Mouse (Mus musculus): ENCODE data around the gene Arid4a. TPM values are rescaled to one million over a fixed set of nuclear protein-coding genes. Genes with fewer than 3 reads are reported as not detected.

Gene Arid4a
- polyA plus RNA-seq (2015; fragmentation: Nextera tagmentation; extraction: Ambion mirVana), result 39.6 and 43.8 TPM in 2 replicates

DNA sequence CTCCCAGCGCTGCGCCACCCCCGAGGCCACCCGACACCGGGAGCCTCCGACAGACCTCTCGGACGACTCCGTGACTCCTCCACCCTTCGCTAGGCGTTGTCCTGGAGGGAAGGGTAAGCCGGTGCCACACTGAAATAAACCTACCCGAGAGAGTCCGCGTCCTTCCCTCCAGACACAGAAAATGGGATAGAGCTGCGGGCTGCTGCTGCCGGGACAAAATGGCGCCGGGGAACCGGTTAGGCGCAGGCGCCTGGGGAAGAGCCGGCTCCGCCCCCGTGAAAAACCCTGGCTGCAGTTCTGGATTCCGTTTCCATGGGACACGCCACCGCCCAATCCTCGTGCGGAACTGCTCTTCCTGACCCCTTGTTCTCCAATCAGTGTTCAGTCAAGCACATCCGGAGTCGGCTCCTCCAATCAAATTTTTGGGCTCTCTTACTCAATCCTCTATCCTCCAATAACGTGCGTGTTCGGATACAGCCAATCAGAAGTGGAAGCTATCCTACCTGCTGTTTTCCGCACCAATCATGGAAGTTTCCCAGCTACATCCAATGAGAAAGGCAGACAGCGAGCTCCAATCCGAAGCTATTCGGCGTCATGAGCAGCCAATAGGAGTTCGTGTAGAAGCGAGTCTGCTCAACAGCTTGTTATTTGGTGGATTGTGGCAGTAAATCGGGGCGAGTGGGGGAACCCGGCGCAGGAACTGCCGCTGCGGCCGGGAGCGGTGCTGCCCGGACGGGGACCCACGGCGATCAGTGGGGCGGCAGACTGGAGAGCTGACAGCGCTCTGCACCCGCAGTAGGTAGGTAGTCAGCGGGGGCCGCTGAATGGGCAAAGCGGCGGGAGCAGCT lies at the start of gene Arid4a:
TSS of gene Arid4a (plus strand) at position 628 of the 848 bp plus-strand sequence.
- 0% methylated on average over 61 of the region's 61 CpGs for WGBS
- Histone ChIP-seq H3K9ac (peak within 1 kb of the TSS; percentile 91), H3K4me1 (peaks cover 20% of the 10 kb centered on the region), H3K9me3 (replicated peaks) (no peaks in the 10 kb centered on the region), H3K27ac (replicated peaks) (peak within 1 kb of the TSS; percentile 98), H3K36me3 (peaks cover 15% of the 10 kb centered on the region; the same call in 1 of the 2 replicates), H3K4me2 (replicated peaks) (peak within 1 kb of the TSS; percentile 66), H3K27me3 (no peaks in the 10 kb centered on the region), H3K4me3 (replicated peaks) (peak within 1 kb of the TSS; percentile 100)
- peak; percentile 99 for ATAC-seq (ENCODE audit: insufficient number of reproducible peaks, low FRiP score, low TSS enrichment, low read depth)

- Histone ChIP-seq H3K27ac (replicated peaks) (peak overlapping the region; percentile 99), H3K4me3 (replicated peaks) (peak overlapping the region; percentile 73), H3K4me1 (0 out of 2 replicates have a peak, but pooled peaks cover 3% of the 10 kb centered on the region), H3K4me2 (replicated peaks) (peak overlapping the region; percentile 61), H3K27me3 (no peaks in the 10 kb centered on the region), H3K36me3 (peaks cover 20% of the 10 kb centered on the region), H3K9me3 (replicated peaks) (no peaks in the 10 kb centered on the region), H3K9ac (no peak overlapping the region)
- 23% methylated on average over 8 of the region's 8 CpGs for WGBS
- ATAC-seq (ENCODE audit: insufficient number of reproducible peaks, low FRiP score, low TSS enrichment, low read depth), result no peak
These were observed 48.2 kb upstream of the Arid4a start for GRCm38 (mm10) chr12:70967581-70967980.

DNA sequence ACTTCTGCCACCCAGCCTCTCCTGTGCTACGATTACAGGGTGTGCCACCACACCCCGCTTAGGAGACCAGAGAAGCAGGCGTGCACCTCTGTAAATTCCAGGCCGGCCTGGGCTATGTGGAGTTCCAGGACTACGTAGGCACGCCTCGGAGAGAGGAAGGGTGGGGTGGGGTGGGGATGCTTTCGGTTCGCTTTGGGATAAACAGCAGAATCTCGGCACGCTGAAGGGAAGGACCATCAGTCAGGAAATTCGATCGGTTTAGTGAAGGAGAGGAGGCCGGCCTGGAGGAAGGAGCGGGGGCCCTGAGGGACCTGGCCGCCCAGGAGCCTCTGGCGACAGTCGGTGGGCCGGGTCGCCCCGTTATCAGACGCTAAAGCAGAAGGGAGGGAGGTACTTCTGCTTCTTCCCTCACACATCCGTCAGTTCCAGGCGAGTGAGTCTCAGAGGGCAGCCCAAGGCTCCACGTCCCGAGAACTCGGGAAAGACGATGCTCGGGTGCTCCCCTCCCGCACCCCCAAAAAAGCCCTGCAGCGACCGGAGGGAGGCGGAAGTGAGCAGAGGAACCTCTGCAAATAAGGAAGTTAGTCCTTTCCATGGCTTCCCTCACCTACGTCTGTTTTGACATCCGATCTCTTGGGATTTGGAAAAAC lies 47.5 kb upstream of the Arid4a start:
- Histone ChIP-seq H3K4me3 (replicated peaks) (peak overlapping the region; percentile 73), H3K27me3 (no peaks in the 10 kb centered on the region), H3K36me3 (peaks cover 15% of the 10 kb centered on the region), H3K4me1 (0 out of 2 replicates have a peak, but pooled peaks cover 3% of the 10 kb centered on the region), H3K9me3 (replicated peaks) (no peaks in the 10 kb centered on the region), H3K9ac (peak overlapping the region; percentile 55), H3K4me2 (replicated peaks) (peak overlapping the region; percentile 61), H3K27ac (replicated peaks) (peak overlapping the region; percentile 99)
- WGBS, result 0% methylated on average over 34 of the region's 35 CpGs
- ATAC-seq (ENCODE audit: insufficient number of reproducible peaks, low FRiP score, low TSS enrichment, low read depth), result peak; percentile 84

DNA sequence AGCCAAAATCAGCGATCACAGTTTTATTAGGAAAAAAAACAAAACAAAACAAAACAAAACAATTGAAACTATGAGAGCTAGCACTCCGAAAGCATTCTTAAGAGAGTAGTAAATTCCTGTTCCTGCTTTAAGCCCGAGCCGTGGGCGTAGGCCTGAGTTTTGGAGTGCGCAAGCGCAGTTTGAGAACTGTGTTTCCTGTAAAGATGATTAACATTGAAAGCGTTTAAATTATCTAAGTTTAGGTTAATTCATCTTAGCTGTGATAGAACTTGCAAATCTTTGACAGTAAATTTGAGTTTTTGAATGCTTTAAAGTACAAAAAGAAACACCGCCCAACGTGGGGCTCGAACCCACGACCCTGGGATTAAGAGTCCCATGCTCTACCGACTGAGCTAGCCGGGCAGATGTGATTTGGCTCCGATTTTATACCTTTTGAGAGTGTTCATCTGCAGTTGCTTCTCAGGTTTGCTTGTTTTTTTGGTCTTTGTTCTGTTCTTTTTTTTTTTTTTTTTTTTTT lies 46.9 kb upstream of the Arid4a start:
- Histone ChIP-seq H3K4me1 (0 out of 2 replicates have a peak, but pooled peaks cover 3% of the 10 kb centered on the region), H3K27me3 (no peaks in the 10 kb centered on the region), H3K4me3 (replicated peaks) (peak overlapping the region; percentile 73), H3K9ac (peak overlapping the region; percentile 55; the same call in 1 of the 2 replicates), H3K27ac (replicated peaks) (peak overlapping the region; percentile 99), H3K9me3 (replicated peaks) (no peaks in the 10 kb centered on the region), H3K36me3 (peaks cover 10% of the 10 kb centered on the region), H3K4me2 (replicated peaks) (peak overlapping the region; percentile 61)
- peak; percentile 76 for ATAC-seq (ENCODE audit: insufficient number of reproducible peaks, low FRiP score, low TSS enrichment, low read depth)
- WGBS, result under 1% methylated on average over 15 of the region's 15 CpGs

DNA sequence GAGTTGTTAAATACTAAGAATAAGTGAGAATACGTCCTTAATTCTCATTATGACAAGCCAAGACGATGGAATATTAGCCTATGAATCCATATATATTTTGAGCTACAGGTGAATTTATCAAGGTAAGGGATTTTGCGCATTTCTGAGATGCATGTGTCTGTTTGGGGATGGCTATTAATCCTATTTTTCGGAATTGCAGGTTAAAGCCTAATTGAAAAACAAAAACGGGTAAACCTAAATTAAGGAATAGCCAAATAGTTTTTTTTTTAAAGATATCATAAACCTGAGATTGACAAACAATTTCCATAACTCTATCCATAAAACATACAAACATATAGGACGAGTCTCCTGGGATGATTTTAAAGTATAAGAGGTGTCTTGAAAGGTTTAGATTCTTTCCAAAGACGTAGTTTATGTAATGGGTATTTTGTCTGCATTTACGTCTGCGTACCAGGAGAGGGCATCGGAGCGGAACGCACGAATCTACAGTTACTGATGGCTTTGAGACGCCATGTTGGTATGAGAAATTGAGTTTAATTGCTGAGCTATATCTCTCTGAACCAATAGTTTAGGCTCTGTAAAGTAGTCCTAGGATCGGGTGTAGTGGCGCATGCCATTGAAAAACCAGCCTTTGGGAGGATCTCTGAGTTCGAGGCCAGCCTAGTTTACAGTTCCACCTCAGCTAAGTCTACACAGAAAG lies 46.2 kb upstream of the Arid4a start:
- 3% methylated on average over 17 of the region's 17 CpGs for WGBS
- H3K9me3 ChIP-seq (replicated peaks), result no peaks in the 10 kb centered on the region
- H3K9ac ChIP-seq, result no peak overlapping the region

GRCm38 (mm10) chr12:70973831-70974230 lies 42.0 kb upstream of the Arid4a start:
- H3K9me3 ChIP-seq (replicated peaks), result no peaks in the 10 kb centered on the region
- no peak for ATAC-seq (ENCODE audit: insufficient number of reproducible peaks, low FRiP score, low TSS enrichment, low read depth)
- H3K4me2 ChIP-seq (replicated peaks), result peak overlapping the region; percentile 63
- H3K36me3 ChIP-seq, result peaks cover 2% of the 10 kb centered on the region; the same call in 1 of the 2 replicates
- H3K27me3 ChIP-seq, result no peaks in the 10 kb centered on the region
- WGBS, result 78% methylated on average over 4 of the region's 4 CpGs
- H3K27ac ChIP-seq (replicated peaks), result no peak overlapping the region; the same call in 1 of the 2 replicates
- H3K4me3 ChIP-seq (replicated peaks), result peak overlapping the region; percentile 74
- H3K4me1 ChIP-seq, result peaks cover 12% of the 10 kb centered on the region
- H3K9ac ChIP-seq, result no peak overlapping the region

More for the DNA sequence above, 46.2 kb upstream of the Arid4a start:
- Histone ChIP-seq H3K4me2 (replicated peaks) (peak overlapping the region; percentile 45), H3K27me3 (no peaks in the 10 kb centered on the region), H3K4me1 (0 out of 2 replicates have a peak, but pooled peaks cover 3% of the 10 kb centered on the region), H3K27ac (replicated peaks) (peak overlapping the region; percentile 78), H3K36me3 (0 out of 2 replicates have a peak, but pooled peaks cover 2% of the 10 kb centered on the region), H3K4me3 (replicated peaks) (peak overlapping the region; percentile 41)
- ATAC-seq (ENCODE audit: insufficient number of reproducible peaks, low FRiP score, low TSS enrichment, low read depth), result no peak

- no peaks in the 10 kb centered on the region for H3K27me3 ChIP-seq
- peak within 1 kb of the TSS; percentile 96 for H3K27ac ChIP-seq (replicated peaks)
- H3K4me1 ChIP-seq, result peaks cover 12% of the 10 kb centered on the region
- peak within 1 kb of the TSS; percentile 86 for H3K9ac ChIP-seq
- ATAC-seq (ENCODE audit: insufficient number of reproducible peaks, low FRiP score, low TSS enrichment, low read depth), result peak; percentile 98
- WGBS, result under 1% methylated on average over 71 of the region's 71 CpGs
- H3K4me3 ChIP-seq (replicated peaks), result peak within 1 kb of the TSS; percentile 74
- peaks cover 8% of the 10 kb centered on the region; the same call in 1 of the 2 replicates for H3K36me3 ChIP-seq
- no peaks in the 10 kb centered on the region for H3K9me3 ChIP-seq (replicated peaks)
- H3K4me2 ChIP-seq (replicated peaks), result peak within 1 kb of the TSS; percentile 63
These were observed 41.1 kb upstream of the Arid4a start, which contains the start of gene Psma3 for GRCm38 (mm10) chr12:70974441-70975266. TSS of gene Psma3 (plus strand) at chr12:70974621.

DNA sequence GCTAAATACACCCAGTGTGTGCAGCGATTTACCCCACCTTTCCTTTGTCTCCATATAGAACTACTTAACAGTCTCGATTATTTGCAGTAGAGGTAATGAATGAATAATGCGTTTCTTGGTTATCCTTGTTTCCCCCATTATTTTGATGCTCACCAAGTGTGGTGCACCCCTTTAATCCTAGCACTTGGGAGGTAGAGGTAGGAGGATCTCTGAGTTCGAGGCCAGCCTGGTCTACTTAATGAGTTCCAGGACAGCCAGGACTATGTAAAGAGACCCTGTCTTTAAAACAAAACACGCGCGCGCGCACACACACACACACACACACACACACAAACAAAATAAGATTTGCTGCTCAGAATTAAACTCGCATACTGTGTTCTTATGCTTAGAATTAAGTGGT lies 40.4 kb upstream of the Arid4a start:
- Histone ChIP-seq H3K4me3 (replicated peaks) (peak overlapping the region; percentile 74), H3K9me3 (replicated peaks) (no peaks in the 10 kb centered on the region), H3K4me1 (peaks cover 12% of the 10 kb centered on the region), H3K9ac (peak overlapping the region; percentile 86), H3K36me3 (peaks cover 14% of the 10 kb centered on the region; the same call in 1 of the 2 replicates), H3K4me2 (replicated peaks) (peak overlapping the region; percentile 63), H3K27ac (replicated peaks) (peak overlapping the region; percentile 96), H3K27me3 (no peaks in the 10 kb centered on the region)
- 20% methylated on average over 10 of the region's 10 CpGs for WGBS
- no peak for ATAC-seq (ENCODE audit: insufficient number of reproducible peaks, low FRiP score, low TSS enrichment, low read depth)

DNA sequence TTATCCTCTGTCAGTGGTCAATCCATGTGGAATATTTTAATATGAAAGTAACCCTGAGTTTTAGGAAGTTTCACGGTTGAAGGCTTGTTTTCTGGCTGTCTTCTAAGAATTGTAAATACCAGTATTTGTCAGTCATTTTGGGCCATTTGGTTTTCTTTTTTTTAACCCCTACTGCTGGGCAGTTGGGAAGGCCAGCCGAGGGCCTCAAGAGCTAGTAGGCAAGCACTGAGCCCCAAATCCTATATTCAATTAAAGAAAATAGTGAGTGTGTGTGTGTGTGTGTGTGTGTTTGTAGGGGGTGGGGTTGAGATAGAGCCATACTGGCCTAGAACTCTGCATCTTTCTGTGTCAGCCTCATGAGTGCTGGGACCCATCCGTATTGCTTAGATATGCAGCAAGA lies 39.9 kb upstream of the Arid4a start:
- H3K9me3 ChIP-seq (replicated peaks), result no peaks in the 10 kb centered on the region
- H3K4me2 ChIP-seq (replicated peaks), result peak overlapping the region; percentile 63
- 59% methylated on average over 3 of the region's 3 CpGs for WGBS
- no peak overlapping the region for H3K27ac ChIP-seq (replicated peaks)
- H3K27me3 ChIP-seq, result no peaks in the 10 kb centered on the region
- no peak overlapping the region for H3K9ac ChIP-seq
- peaks cover 12% of the 10 kb centered on the region for H3K4me1 ChIP-seq
- peak overlapping the region; percentile 74 for H3K4me3 ChIP-seq (replicated peaks)
- ATAC-seq (ENCODE audit: insufficient number of reproducible peaks, low FRiP score, low TSS enrichment, low read depth), result no peak
- H3K36me3 ChIP-seq, result peaks cover 18% of the 10 kb centered on the region; the same call in 1 of the 2 replicates

- Histone ChIP-seq H3K36me3 (peaks cover 25% of the 10 kb centered on the region; the same call in 1 of the 2 replicates), H3K4me3 (replicated peaks) (no peak overlapping the region), H3K27ac (replicated peaks) (no peak overlapping the region), H3K9me3 (replicated peaks) (no peaks in the 10 kb centered on the region), H3K4me1 (peaks cover 12% of the 10 kb centered on the region), H3K9ac (no peak overlapping the region), H3K4me2 (replicated peaks) (no peak overlapping the region), H3K27me3 (no peaks in the 10 kb centered on the region)
- WGBS, result 82% methylated on average over 7 of the region's 7 CpGs
- no peak for ATAC-seq (ENCODE audit: insufficient number of reproducible peaks, low FRiP score, low TSS enrichment, low read depth)
These were observed 37.4 kb upstream of the Arid4a start for GRCm38 (mm10) chr12:70978345-70978744.
